ENCODE assay signal across 23 mouse cellular contexts in genomic region chr3:57342976-57343375, GRCm38 (mm10). TPM values are rescaled to one million over a fixed set of nuclear protein-coding genes. Genes with fewer than 3 reads are reported as not detected.
DNase-seq lines count a peak whose midpoint lies in the region; ATAC-seq and TF ChIP-seq lines count a peak whose summit lies in the region.
"Had no signal": no experiment of that assay in that cellular context is flagged by ENCODE, and none has a peak within 500 bp of the region (broad histone marks: within the 10 kb centered on the region; RNA-seq: fewer than 3 reads in every experiment).

No protein-coding gene starts in this region.

- no peak for TF ChIP-seq EP300 in liver, postnatal 0 days (IDR thresholded peaks at IDR 0.05; ENCODE audit: low read depth)

- TF ChIP-seq POLR2A in liver, adult 2 months (IDR thresholded peaks at IDR 0.05; ENCODE audit: extremely low read depth, insufficient read depth, low read length): no peak

- no peak overlapping the region for H3K4me3 ChIP-seq in intestine, embryonic 15.5 days (replicated peaks)
- H3K4me3 ChIP-seq in intestine, postnatal 0 days (ENCODE audit: low read depth, low read length): no peak overlapping the region
- H3K4me3 ChIP-seq in liver, adult 2 months (ENCODE audit: insufficient read depth, low read depth, low read length): no peak overlapping the region
- no peak overlapping the region for H3K4me3 ChIP-seq in liver, embryonic 11.5 days (ENCODE audit: low read depth, low read length)
- H3K4me3 ChIP-seq in liver, postnatal 0 days (ENCODE audit: low read depth, low read length): no peak overlapping the region
- H3K4me3 ChIP-seq in intestine, embryonic 16.5 days (ENCODE audit: low read length): no peak overlapping the region

- no peak overlapping the region for H3K9ac ChIP-seq in intestine, embryonic 15.5 days
- H3K9ac ChIP-seq in intestine, postnatal 0 days (ENCODE audit: low read depth, low read length): no peak overlapping the region
- H3K9ac ChIP-seq in liver, adult 2 months (ENCODE audit: low read depth, low read length): no peak overlapping the region
- H3K9ac ChIP-seq in liver, embryonic 11.5 days (ENCODE audit: low read depth, low read length): no peak overlapping the region
- no peak overlapping the region for H3K9ac ChIP-seq in liver, postnatal 0 days (replicated peaks)
- no peak overlapping the region for H3K9ac ChIP-seq in intestine, embryonic 16.5 days (ENCODE audit: low read depth, low read length)

- H3K79me2 ChIP-seq in liver, adult 2 months (ENCODE audit: control insufficient read depth, insufficient read depth, low read length): no peaks in the 10 kb centered on the region

- no peaks in the 10 kb centered on the region for H3K27me3 ChIP-seq in intestine, embryonic 15.5 days (replicated peaks)
- H3K27me3 ChIP-seq in intestine, postnatal 0 days (replicated peaks; ENCODE audit: control insufficient read depth, insufficient read depth, low read length): no peaks in the 10 kb centered on the region
- H3K27me3 ChIP-seq in liver, adult 2 months (ENCODE audit: control insufficient read depth, insufficient read depth, low read length): no peaks in the 10 kb centered on the region
- no peaks in the 10 kb centered on the region for H3K27me3 ChIP-seq in liver, embryonic 11.5 days (replicated peaks; ENCODE audit: control insufficient read depth, insufficient read depth, low read length)
- H3K27me3 ChIP-seq in liver, postnatal 0 days (ENCODE audit: insufficient read depth, low read length): no peaks in the 10 kb centered on the region
- H3K27me3 ChIP-seq in intestine, embryonic 16.5 days (replicated peaks; ENCODE audit: control insufficient read depth, insufficient read depth, low read length): no peaks in the 10 kb centered on the region
- H3K27me3 ChIP-seq: CH12.LX, Patski had no signal

- WGBS in intestine, embryonic 15.5 days: 75% methylated on average over 4 of the region's 4 CpGs
- 51% methylated on average over 4 of the region's 4 CpGs for WGBS in intestine, postnatal 0 days
- 50% methylated on average over 4 of the region's 4 CpGs for WGBS in liver, adult 2 months
- 80% methylated on average over 4 of the region's 4 CpGs for WGBS in liver, embryonic 11.5 days
- WGBS in liver, postnatal 0 days (ENCODE audit: insufficient replicate concordance): 77% methylated on average over 4 of the region's 4 CpGs
- WGBS in intestine, embryonic 16.5 days: 71% methylated on average over 4 of the region's 4 CpGs

- H3K4me1 ChIP-seq in intestine, embryonic 15.5 days (replicated peaks): no peaks in the 10 kb centered on the region
- no peaks in the 10 kb centered on the region for H3K4me1 ChIP-seq in intestine, postnatal 0 days (replicated peaks; ENCODE audit: control insufficient read depth, insufficient read depth, low read length)
- peaks cover 11% of the 10 kb centered on the region for H3K4me1 ChIP-seq in liver, adult 2 months (ENCODE audit: control insufficient read depth, insufficient read depth, low read length)
- no peaks in the 10 kb centered on the region for H3K4me1 ChIP-seq in liver, embryonic 11.5 days (replicated peaks; ENCODE audit: control insufficient read depth, insufficient read depth, low read length)
- peaks cover 5% of the 10 kb centered on the region; the same call in 1 of the 2 replicates for H3K4me1 ChIP-seq in liver, postnatal 0 days (ENCODE audit: insufficient read depth)
- peaks cover 3% of the 10 kb centered on the region; the same call in 1 of the 2 replicates for H3K4me1 ChIP-seq in intestine, embryonic 16.5 days (ENCODE audit: control insufficient read depth, insufficient read depth, low read length)

- no peak overlapping the region for H3K27ac ChIP-seq in intestine, embryonic 15.5 days
- H3K27ac ChIP-seq in intestine, postnatal 0 days (ENCODE audit: low read depth, low read length): no peak overlapping the region
- H3K27ac ChIP-seq in liver, adult 2 months (replicated peaks; ENCODE audit: insufficient read depth, low read depth, low read length): no peak overlapping the region
- H3K27ac ChIP-seq in liver, embryonic 11.5 days (ENCODE audit: low read depth, low read length): no peak overlapping the region
- H3K27ac ChIP-seq in liver, postnatal 0 days (ENCODE audit: low read depth): peak overlapping the region; percentile 49; the same call in 1 of the 2 replicates
- H3K27ac ChIP-seq in intestine, embryonic 16.5 days (ENCODE audit: low read length): no peak overlapping the region

- no peak overlapping the region for H3K4me2 ChIP-seq in intestine, embryonic 15.5 days (replicated peaks)
- H3K4me2 ChIP-seq in intestine, postnatal 0 days (replicated peaks; ENCODE audit: low read depth): no peak overlapping the region
- H3K4me2 ChIP-seq in liver, embryonic 11.5 days: no peak overlapping the region
- no peak overlapping the region for H3K4me2 ChIP-seq in liver, postnatal 0 days (ENCODE audit: low read depth, low read length)
- no peak overlapping the region for H3K4me2 ChIP-seq in intestine, embryonic 16.5 days (ENCODE audit: low read depth, low read length)

- no peaks in the 10 kb centered on the region for H3K36me3 ChIP-seq in intestine, embryonic 15.5 days
- no peaks in the 10 kb centered on the region for H3K36me3 ChIP-seq in intestine, postnatal 0 days (ENCODE audit: control insufficient read depth, insufficient read depth)
- H3K36me3 ChIP-seq in liver, adult 2 months (ENCODE audit: control insufficient read depth, insufficient read depth, low read length): no peaks in the 10 kb centered on the region
- no peaks in the 10 kb centered on the region for H3K36me3 ChIP-seq in liver, embryonic 11.5 days (ENCODE audit: control insufficient read depth, insufficient read depth, low read length)
- no peaks in the 10 kb centered on the region for H3K36me3 ChIP-seq in liver, postnatal 0 days (replicated peaks; ENCODE audit: insufficient read depth, low read length)
- no peaks in the 10 kb centered on the region for H3K36me3 ChIP-seq in intestine, embryonic 16.5 days (ENCODE audit: control insufficient read depth, insufficient read depth, low read length)
- H3K36me3 ChIP-seq: G1E had no signal

- peak; percentile 59 for DNase-seq in liver, adult 2 months (ENCODE audit: extremely low read depth, low read depth, low spot score)
- no peak for DNase-seq in liver, embryonic 11.5 days (ENCODE audit: low spot score)
- DNase-seq in liver, postnatal 0 days: no peak
- DNase-seq in liver: no peak
- DNase-seq in testis, postnatal 10 days (ENCODE audit: low spot score): no peak
- DNase-seq: adrenal gland, adult 2 months; adrenal gland, adult 8-10 months; adrenal gland, postnatal 10 days; adrenal gland, postnatal 14 days; adrenal gland, postnatal 25 days; adrenal gland, postnatal 36 days; B cell, adult 2 months; cerebellum, adult 11 months; cerebellum, adult 11-12 months had no signal

- no peaks in the 10 kb centered on the region for H3K9me3 ChIP-seq in intestine, embryonic 15.5 days
- H3K9me3 ChIP-seq in intestine, postnatal 0 days (ENCODE audit: control insufficient read depth): no peaks in the 10 kb centered on the region
- no peaks in the 10 kb centered on the region for H3K9me3 ChIP-seq in liver, embryonic 11.5 days (ENCODE audit: control insufficient read depth, low read length)
- no peaks in the 10 kb centered on the region for H3K9me3 ChIP-seq in liver, postnatal 0 days (ENCODE audit: low read length)
- H3K9me3 ChIP-seq in intestine, embryonic 16.5 days (ENCODE audit: control insufficient read depth, low read length): no peaks in the 10 kb centered on the region

- TF ChIP-seq CTCF in intestine, postnatal 0 days (IDR thresholded peaks at IDR 0.05; ENCODE audit: low read depth): no peak
- no peak for TF ChIP-seq CTCF in liver, adult 2 months (IDR thresholded peaks at IDR 0.05; ENCODE audit: low read depth, low read length)
- TF ChIP-seq CTCF in liver, postnatal 0 days (IDR thresholded peaks at IDR 0.05; ENCODE audit: low read depth): no peak

- peak; percentile 58; the same call in 1 of the 2 replicates for ATAC-seq in intestine, embryonic 15.5 days
- no peak for ATAC-seq in intestine, postnatal 0 days
- no peak for ATAC-seq in liver, embryonic 11.5 days (replicated peaks; ENCODE audit: low FRiP score)
- no peak for ATAC-seq in liver, postnatal 0 days
- ATAC-seq in intestine, embryonic 16.5 days: peak; percentile 69
- ATAC-seq: activated CD4-positive, CD25-positive, alpha-beta regulatory T cell, adult 4 months; CD4-positive, CD25-positive, alpha-beta regulatory T cell, adult 4 months had no signal

RNA-seq across cellular contexts. Expression of gene Tm4sf1, which starts 41.2 kb away (rescaled TPM):
- 71.3 and 72.9 TPM in 2 replicates for polyA plus RNA-seq in intestine, embryonic 15.5 days (2015; fragmentation: Nextera tagmentation; extraction: Ambion mirVana)
- 94.5 and 101 TPM in 2 replicates for polyA plus RNA-seq in intestine, postnatal 0 days (2015; fragmentation: Nextera tagmentation; extraction: Ambion mirVana)
- 24.3 and 29.0 TPM in 2 replicates for total RNA-seq in liver, adult 2 months (2014; rRNA removed)
- 15.9 and 16.3 TPM in 2 replicates for polyA plus RNA-seq in liver, adult 2 months (2012; rRNA removed)
- 7.3 and 8.4 TPM in 2 replicates for polyA plus RNA-seq in liver, embryonic 11.5 days (2014; fragmentation: Nextera tagmentation; extraction: Ambion mirVana)
- 26.9 and 29.5 TPM in 2 replicates for polyA plus RNA-seq in liver, postnatal 0 days (2015; fragmentation: Nextera tagmentation; extraction: Ambion mirVana)
- 68.3 and 68.4 TPM in 2 replicates for polyA plus RNA-seq in intestine, embryonic 16.5 days (2015; fragmentation: Nextera tagmentation; extraction: Ambion mirVana)
- total RNA-seq: CH12.LX, MEL had no signal
- polyA plus RNA-seq: G1E had no signal

Comparison
In these comparisons a context has a peak if more than half of its experiments do, and no peak if none do; other contexts are left out.
1. ATAC-seq: peak in intestine, embryonic 15.5 days (single experiment) and intestine, embryonic 16.5 days (single experiment); none in intestine, postnatal 0 days (single experiment), liver, embryonic 11.5 days (single experiment) and liver, postnatal 0 days (single experiment).